Mouse (Mus musculus): ENCODE data around the gene Srsf3. TPM values are rescaled to one million over a fixed set of nuclear protein-coding genes. Genes with fewer than 3 reads are reported as not detected.
"Not testable (repeated sequence)": the region's sequence is repeated elsewhere in the genome, so short reads cannot be mapped to it uniquely, and the experiment has no call there.

Gene Srsf3
- total RNA-seq, 2 experiments from 2014 or later, result 125 to 140 TPM

DNA sequence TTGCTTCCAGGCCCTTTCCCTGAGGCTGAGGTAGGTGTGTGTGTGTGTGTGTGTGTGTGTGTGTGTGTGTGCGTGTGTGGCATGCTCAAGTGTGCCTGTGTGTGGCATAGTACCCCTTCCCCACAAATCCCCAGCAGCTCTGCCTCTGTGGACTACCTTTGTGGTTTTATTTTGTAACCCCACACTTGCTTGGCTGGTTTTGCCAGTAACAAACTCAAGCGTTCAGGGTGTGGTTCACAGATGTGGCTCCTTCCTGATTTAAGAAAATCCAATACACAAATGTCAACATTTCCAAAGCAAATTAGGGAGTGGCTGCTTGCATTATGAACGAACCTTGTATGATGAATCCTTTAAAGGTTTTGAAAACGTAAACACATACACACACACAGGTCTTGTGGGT is 15.7 kb upstream of the Srsf3 start:
- DNase-seq (ENCODE audit: extremely low spot score in 1 of 2, low spot score in 1 of 2), result no peak

DNA sequence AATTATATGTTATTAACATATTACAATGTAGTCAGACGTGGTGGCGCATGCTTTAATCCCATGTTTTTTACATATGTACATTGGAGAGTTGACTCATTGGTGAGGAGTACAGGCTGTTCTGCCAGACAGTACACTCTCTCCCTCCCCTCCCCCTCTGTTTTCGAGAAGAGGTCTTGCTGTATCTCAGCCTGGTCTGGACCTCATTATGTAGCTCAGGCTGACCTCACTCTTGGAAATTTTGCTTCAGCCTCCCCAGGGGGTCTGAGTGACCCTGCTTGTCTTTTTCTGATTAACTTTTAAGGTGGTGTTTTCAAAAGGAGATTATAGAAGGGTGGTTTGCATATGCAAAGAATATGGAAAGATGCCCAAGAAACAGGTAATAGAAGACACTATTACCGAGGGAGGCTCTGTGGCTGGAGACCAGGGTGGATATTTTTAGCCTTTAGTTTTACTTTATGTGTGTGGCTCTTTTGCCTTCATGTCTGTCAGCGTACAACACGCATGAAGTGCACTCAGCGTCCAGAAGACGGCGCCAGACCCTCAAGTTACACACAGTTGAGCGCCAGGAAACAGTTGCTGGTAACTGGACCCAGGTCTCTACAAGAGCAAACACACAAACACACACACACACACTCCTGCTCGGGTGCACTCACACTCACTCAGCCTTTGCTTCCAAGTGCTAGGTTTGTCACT is 14.0 kb upstream of the Srsf3 start:
- DNase-seq (ENCODE audit: extremely low spot score in 1 of 2, low spot score in 1 of 2), result no peak

DNA sequence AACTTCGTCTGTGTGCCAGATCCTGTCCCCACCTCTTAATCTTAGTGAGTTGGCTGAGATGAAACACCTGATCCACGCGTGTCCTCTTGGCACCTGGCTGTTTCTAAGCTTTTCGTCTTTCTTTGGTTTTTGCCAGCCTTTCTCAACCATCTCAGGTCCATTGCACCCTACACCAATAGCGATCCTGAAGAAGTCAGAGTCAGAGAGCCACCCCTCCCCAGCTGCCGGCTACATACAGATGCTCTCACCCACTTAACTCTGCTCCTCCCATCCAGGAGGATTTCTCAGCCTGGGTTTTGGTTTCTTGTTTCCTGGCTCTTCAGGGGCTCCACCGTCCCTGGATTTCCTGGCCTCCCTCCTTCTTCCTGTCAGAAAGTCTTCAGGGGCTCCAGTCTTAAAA is 13.0 kb upstream of the Srsf3 start:
- DNase-seq (ENCODE audit: extremely low spot score in 1 of 2, low spot score in 1 of 2), result no peak

DNA sequence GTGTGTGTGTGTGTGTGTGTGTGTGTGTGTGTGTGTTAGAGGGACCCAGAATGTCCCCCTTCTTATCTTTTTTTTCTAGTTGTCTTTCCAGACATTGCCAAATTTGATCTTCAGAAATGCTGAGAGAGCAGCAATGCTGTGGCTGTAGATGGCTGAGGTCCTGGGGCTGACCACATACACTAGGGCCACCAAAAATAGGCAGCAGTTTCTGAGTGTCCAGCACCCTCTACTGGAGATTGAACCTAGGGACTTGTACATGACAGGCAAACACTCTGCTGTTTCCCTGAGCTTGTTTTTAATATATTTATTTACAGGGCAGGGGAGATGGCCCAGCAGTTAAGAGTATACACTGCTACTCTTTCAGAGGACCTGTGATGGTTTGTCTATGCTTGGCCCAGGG is 12.0 kb upstream of the Srsf3 start:
- no peak for DNase-seq (ENCODE audit: extremely low spot score in 1 of 2, low spot score in 1 of 2)

DNA sequence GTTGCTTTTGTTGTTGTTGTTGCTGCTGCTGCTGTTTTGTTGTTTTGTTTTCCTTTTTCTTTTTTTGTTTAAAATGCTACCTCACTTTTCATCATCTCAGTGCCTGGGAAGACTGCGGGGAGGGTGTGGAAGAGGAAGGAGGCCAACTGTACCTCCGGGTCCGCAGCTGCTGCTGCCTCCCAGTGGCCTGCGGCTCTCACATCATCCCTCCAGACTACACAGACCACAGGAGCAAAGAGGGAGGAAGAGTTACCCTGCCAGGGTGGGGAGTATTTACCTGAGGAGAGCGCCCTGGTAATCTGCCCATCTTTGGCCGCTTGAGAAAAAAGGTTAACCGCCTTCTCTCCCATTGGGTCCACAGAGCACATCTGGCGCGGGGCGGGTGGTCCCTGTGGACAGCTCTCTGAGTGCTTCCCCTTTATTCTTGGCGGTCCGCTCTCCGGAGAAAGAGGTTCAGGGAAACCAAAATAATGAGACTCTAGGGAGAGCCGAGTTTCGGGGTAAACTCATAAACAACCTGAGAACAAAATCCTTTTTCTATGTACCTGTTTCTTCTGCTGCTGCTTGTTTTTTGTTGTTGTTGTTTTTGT is 10.1 kb upstream of the Srsf3 start:
- no peak for DNase-seq (ENCODE audit: extremely low spot score in 1 of 2, low spot score in 1 of 2)

DNA sequence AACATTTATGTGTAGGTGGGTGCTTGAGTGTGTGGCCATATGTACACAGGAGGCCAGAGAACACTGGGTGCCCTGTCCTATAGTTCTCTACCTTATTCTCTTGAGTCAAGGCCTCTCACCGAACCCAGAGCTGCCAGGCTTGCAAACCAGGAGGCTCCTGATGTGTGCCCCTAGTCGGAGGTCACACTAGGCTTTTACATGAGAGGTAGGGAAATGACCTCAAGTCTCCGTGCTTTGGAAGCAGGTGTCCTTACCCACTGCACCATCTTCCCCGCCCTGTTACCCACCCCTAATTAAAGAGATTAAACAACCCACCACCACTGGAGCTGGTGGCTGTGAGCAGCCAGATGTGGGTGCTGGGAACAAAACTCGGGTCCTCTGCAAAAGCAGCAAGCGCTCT is 9.1 kb upstream of the Srsf3 start:
- no peak for DNase-seq (ENCODE audit: extremely low spot score in 1 of 2, low spot score in 1 of 2)

DNA sequence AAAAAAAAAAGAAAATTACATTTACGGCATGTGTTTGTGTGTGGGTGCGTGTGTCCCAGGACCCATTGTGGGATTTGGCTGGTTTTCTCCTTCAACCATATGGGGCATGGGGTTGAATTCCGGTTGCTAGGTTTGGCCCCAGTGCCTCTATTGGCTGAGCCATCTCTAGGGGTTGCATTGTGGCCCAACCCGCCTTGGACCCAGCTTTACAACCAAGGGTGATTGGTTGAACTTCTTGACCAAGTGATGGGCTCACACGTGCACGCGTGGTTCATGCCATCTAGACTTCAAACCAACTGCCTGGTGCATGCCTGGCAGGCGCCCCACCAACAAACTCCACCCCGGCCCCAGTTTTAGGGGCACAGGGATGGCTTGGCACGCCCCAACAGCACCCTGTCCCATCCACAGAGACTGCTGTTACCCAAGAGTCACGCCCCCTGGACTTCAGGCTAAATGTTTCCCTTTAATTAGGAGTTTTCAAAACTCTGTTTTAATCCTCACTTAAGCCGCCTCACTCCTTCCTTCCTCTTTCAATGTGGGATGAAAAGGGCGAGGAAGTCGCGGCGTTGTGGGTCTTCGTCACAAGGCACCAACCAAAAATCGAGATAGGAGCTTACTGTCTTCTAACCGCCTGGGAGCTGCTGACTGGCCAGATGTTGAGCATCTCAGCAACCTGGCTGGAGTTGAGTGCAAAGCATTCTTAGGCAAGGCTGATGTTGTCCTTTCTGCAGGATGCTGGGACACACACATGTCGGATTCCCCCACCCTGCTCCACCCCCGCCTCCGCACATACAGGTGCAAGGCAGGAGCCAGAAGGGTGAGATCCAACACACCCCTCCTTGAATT is 8.2 kb upstream of the Srsf3 start:
- DNase-seq (ENCODE audit: extremely low spot score in 1 of 2, low spot score in 1 of 2), result no peak

DNA sequence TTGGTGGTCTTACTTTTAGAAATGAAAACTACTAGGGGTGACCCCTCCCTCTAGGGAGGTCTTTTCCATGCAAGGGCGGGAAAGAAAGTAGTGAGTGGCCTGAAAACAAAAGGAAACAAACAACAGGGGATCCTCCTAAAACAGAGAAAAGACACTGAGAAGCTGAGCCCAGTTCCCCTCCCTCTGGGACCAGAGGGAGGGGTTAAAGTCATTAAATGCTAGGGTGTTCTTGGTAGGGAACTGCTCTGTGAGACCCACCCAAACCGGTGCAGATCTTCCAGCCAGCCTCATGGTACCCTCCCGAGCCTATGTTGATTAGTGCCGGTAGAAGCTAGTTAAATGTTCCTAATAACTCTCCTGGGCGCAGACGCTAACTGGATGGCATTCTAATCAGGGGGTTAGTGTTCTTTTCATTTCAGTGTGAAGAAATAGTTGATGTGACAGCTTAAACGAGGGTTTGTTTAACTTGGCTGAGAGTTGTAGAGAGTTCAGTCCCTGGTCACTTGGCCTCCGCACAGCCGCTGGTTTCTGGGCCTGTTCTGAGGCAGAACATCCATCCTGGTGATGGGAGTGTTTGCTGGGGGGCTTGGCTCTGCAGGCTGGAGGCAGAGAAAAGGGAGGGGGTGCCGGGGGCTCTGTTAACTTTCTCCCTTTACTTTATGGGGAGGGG is 7.4 kb upstream of the Srsf3 start:
- no peak for DNase-seq (ENCODE audit: extremely low spot score in 1 of 2, low spot score in 1 of 2)

DNA sequence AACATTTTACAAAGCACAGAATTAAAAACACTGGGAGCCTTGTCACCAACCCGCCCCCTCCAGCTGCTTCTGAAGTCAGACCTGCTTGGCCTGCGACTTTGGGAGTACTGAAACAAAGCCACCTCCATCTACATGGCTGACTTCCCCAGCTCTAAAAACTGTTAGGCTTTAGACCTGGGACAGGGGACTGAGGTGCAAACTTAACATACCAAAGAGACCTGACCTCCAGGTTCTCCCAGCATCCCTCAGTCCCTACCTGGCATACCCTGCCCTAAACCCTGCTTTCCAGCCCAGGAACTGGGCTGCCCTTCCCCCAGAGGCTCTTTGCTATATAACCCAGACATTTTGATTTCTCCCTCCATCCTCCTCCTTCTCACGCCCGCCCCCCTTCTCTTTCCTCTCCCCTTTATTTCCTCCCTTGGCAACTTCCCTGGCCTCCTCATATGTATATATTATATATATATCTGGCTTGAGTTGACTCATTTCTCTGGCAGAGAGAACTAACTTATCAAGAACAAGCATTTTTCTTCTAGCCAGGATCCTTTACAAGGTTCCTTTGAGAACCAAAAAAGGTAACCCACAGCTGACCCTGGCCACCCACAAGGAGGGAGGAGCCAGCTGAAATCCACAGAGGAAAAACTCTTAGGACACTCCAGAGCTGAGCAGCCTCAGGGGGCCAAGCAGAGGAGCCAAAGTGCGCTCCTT is 5.6 kb upstream of the Srsf3 start:
- no peak for DNase-seq (ENCODE audit: extremely low spot score in 1 of 2, low spot score in 1 of 2)

DNA sequence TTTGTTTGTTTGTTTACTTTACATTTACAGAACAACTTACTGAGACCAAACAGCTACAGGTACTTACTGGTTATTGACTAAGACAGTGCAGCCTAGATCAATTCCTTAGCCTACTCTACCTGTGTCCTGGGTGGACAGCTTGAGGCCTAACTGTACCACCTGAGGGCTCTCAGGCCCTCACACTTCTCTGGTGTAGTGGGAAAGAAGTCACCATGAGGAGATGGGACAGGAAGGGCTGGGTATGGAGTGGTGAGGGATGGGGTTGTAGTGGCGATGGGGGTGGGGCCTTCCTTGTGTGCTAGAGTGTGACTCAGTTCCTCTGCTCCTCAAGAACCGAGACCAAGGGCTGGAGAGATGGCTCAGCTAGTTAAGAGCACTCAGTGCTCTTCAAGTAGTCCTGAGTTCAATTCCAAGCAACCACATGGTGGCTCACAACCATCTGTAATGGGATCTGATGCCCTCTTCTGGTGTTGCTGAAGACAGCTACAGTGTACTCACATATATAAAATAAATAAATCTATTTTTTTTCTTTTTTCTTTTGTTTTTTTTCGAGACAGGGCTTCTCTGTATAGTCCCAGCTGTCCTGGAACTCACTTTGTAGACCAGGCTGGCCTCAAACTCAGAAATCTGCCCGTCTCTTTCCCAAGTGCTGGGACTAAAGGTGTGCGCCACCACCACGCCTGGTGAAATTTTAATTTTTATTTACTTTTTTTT is 1.9 kb upstream of the Srsf3 start:
- DNase-seq (ENCODE audit: extremely low spot score in 1 of 2, low spot score in 1 of 2), result no peak

DNA sequence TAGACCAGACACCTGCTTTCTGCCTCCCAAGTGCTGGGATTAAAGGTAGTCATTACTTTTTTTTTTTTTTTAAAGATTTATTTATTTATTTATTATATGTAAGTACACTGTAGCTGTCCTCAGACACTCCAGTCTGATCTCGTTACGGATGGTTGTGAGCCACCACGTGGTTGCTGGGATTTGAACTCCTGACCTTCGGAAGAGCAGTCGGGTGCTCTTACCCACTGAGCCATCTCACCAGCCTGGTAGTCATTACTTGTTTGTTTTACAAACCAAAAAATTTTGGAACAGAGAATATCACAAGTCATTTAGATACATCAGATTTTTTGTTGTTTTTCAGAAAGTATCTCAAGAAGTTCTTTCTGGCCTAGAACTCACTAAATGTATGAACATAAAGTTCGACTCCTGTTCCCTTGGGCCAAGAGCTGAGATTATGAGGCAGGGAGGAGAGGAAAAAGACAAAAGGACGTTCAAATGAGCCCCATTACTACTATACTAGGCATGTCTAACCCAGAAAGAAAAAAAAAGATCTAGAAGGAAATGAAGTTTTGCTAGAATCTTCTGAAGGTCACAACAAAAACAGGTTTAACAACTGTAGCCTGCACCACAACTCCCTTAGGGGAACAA is 1.2 kb upstream of the Srsf3 start:
- DNase-seq (ENCODE audit: extremely low spot score in 1 of 2, low spot score in 1 of 2), result not testable (repeated sequence)

DNA sequence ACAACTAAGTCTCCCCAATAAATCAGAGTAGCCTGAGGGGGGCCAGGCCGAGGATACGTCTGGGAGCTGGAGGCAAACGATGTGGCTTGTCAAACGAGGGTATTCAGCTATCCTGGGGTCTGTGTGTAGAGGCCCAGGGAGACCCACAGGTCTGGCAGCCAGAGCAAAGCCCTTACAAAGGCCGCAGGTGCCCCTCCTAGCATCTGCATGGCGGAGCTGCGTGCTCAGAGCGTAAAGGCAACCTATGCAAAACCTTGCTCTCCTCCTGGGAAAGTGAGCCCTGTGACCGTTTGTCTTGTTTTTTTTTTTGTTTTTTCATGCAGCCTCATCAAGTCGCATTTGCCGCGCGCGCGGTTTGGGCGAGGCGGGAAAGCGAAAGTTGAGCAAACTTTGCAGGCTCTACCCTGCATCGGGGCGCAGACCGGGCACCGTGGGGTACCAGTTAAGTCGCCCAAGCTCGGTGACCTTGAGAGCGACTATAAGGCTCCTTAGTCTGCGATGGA is 606 bp upstream of the Srsf3 start:
- DNase-seq (ENCODE audit: extremely low spot score in 1 of 2, low spot score in 1 of 2), result no peak

DNA sequence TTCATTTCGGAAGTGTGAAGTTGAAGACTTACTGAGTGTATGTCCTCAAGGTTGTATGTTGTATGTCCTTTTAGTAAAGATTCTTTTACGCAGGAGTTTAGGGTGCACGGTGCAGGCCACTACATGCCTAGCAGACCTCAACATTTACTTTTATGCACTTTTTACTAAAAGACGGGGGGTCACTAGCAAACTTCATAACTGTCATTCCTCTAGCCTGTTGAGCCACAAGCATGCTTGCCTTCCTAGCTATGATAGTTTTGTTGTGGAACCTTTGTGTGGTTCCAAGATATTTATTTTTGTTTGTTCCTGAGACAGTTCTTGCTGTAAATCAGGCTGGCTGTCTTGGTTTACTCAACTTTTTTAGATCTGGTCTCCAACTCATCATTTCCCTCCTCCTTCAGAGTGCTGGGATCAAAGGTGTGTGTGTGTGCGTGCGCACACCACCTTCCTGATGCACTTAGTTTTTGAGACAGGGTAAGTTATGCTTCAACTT is 1.2 kb downstream of the Srsf3 start:
- DNase-seq (ENCODE audit: extremely low spot score in 1 of 2, low spot score in 1 of 2), result no peak

DNA sequence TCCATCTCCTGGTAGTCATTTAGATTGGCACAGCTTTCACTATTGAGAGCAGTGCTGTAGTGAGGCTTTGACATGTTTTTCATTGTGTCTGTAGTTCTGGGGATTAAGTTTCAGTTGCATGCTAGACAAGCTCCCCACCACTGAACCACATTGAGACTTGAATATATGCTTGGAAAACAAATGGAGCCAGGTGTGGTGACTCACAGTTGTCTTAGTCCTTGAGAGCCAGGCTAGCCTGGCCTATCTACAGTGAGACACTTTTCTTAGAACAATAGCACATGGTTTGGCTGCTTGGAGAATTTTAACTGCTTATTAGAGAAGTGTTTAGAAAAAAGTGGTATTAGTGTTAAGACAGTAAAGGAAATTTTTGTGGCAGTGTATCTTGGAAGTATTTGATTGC is 1.8 kb downstream of the Srsf3 start:
- DNase-seq (ENCODE audit: extremely low spot score in 1 of 2, low spot score in 1 of 2), result no peak

DNA sequence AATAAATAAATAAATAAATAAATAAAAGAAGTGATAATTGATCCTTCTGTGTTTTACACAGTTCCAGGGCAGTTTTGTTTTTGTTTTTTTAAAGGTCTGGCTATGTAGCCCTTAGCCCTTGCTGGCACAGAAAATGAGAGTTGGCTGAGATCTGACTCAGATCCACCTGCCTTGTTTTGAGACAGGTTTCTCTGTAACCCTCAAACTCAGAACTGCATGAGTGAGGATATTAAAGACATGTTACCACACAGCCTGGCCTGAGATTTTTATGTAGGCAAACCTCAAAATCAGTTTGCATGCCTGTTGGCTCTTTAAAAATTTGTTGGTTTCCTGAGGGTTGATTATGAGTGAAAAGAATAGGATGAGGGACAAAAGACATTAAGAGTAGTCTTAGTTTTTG is 3.1 kb downstream of the Srsf3 start:
- no peak for DNase-seq (ENCODE audit: extremely low spot score in 1 of 2, low spot score in 1 of 2)

DNA sequence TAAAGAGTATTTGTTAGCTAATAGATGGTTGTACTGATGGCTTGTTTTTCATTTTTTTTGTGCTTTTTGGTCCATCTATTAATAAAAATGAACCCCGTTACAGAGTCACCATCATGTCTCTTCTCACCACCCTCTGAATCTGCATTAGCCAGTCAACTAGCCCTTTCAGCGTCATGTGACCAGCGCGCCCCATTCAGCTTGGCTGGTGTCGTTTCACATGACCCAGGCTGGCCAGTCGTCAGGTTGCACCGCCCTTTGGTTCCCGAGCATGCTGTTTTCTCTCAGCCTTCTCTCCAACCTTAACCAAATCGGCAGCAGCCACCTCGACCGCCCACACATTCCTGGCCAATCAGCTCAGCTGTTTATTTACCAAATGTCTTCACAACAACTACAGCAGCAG is 6.9 kb downstream of the Srsf3 start:
- DNase-seq (ENCODE audit: extremely low spot score in 1 of 2, low spot score in 1 of 2), result no peak

DNA sequence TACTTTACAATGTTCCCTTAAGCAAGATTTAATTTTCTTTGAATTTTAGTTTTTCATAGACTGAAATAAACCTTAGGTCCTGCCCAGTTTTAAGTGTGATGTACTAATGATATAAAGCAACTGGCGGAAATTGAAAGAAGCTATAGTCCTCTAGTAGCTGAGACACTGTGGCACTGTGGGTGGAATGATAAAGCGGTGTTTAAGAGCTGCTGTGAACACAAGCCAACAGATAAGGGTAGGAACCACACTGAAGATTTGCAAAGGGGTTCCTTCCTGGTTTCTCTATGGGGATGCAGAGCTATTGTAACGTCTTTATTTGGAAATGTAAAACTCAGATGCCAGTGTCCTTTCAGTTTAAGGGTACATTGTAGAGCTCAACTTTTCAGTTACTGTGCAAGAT is 9.2 kb downstream of the Srsf3 start:
- not testable (repeated sequence) for DNase-seq (ENCODE audit: extremely low spot score in 1 of 2, low spot score in 1 of 2)

DNA sequence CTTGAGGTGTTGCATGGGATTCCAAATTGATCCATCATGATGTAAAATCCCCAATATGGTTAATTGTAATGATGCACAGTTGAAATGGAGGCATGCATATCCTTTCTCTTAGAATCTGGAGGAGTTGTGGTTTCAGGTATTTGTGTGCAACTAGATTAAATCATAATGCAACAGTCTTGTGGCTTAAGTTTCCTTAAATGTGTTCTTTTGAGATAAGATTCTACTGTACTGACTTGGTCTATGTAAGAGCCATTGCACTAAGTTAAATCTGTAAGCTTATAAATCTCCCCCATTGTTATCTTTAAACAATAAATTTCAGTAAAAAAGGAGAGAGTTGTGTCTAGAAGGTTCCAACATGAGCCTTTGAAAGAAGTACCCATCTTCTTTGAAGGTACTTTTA is 10.1 kb downstream of the Srsf3 start:
- no peak for DNase-seq (ENCODE audit: extremely low spot score in 1 of 2, low spot score in 1 of 2)

DNA sequence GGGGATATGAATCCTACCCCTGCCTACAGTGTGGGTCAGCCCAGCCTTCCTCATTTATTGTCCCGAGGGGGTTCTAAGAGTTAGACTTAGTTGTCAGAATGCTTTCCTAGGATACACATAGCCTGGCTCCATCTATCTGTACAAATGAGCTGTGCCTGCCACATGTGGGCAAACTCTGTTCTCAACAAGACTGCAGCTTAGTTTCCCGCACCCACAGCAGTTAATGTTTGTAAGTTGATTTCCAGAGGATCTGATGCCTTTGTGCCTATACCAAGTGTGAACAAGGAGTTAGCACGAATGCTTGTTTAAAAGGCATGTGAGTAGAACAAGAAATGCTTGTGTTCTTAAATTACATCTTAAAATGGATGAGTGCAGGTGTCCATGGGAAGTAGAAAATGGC is 11.2 kb downstream of the Srsf3 start:
- no peak for DNase-seq (ENCODE audit: extremely low spot score in 1 of 2, low spot score in 1 of 2)
